Mouse (Mus musculus) CH12.LX (cell line): Measurements from ENCODE around the gene Srgap3. TPM values are rescaled to one million over a fixed set of nuclear protein-coding genes. Genes with fewer than 3 reads are reported as not detected.

Experiments
- DNase-seq: peaks from one replicate; pipeline ENCODE4 v3.0.0-alpha.2; 2013; ENCODE audit errors: extremely low read depth
- H3K27ac ChIP-seq: 2 replicates; pipeline ENCODE4 v1.5.1; 2012; ENCODE audit warnings: low read depth, mild to moderate bottlenecking, control low read depth, moderate library complexity; ENCODE audit not compliant: insufficient read depth
- H3K27me3 ChIP-seq: replicated peaks from 2 replicates; pipeline ENCODE3; 2012; ENCODE audit warnings: inconsistent platforms
- H3K36me3 ChIP-seq, 2 experiments: replicated peaks in 1 of 2; 2 replicates each; pipeline versions ENCODE3 to v1.6.1; 2012; ENCODE audit warnings: inconsistent platforms in 1 of 2, low read length in 1 of 2, mild to moderate bottlenecking in 1 of 2, mixed read lengths in 1 of 2, moderate library complexity in 1 of 2; ENCODE audit not compliant: control insufficient read depth in 1 of 2, insufficient read depth in 1 of 2
- H3K4me1 ChIP-seq, 2 experiments: 2 replicates each; pipeline ENCODE4 v1.6.1; 2012; ENCODE audit warnings: inconsistent platforms in 1 of 2, moderate library complexity in 1 of 2; ENCODE audit not compliant: insufficient read depth in 2 of 2, control insufficient read depth in 1 of 2
- H3K4me2 ChIP-seq: 2 replicates; pipeline ENCODE4 v1.6.1; 2012; ENCODE audit warnings: low read depth, mild to moderate bottlenecking, control low read depth; ENCODE audit not compliant: poor library complexity, insufficient read depth, severe bottlenecking
- H3K4me3 ChIP-seq, 3 experiments: fragments of 150-350 bp in 1 of 3; sonication (generic) in 1 of 3; replicated peaks in 1 of 3; 2 replicates each; pipeline versions ENCODE3 to v1.5.1; 2011 to 2012; ENCODE audit warnings: low read depth in 2 of 3, low read length in 2 of 3, mild to moderate bottlenecking in 2 of 3, moderate library complexity in 2 of 3, control low read depth in 1 of 3, improper control_type of control experiment in 1 of 3, inconsistent platforms in 1 of 3, mixed read lengths in 1 of 3; ENCODE audit not compliant: poor library complexity in 1 of 3
- H3K79me2 ChIP-seq: replicated peaks from 2 replicates; pipeline ENCODE4 v1.6.1; 2012; ENCODE audit warnings: mild to moderate bottlenecking, moderate library complexity; ENCODE audit not compliant: control insufficient read depth, poor library complexity, insufficient read depth, severe bottlenecking; ENCODE audit errors: extremely low read depth
- H3K9ac ChIP-seq: 2 replicates; pipeline ENCODE4 v1.6.1; 2012; ENCODE audit warnings: low read depth, mild to moderate bottlenecking, control low read depth, moderate library complexity; ENCODE audit not compliant: insufficient read depth
- H3K9me3 ChIP-seq: replicated peaks from 2 replicates; pipeline ENCODE3; 2012; ENCODE audit warnings: low read length, inconsistent platforms, mixed read lengths
- BHLHE40 ChIP-seq: IDR thresholded peaks from 2 replicates; pipeline ENCODE4 v1.6.1; 2011; ENCODE audit warnings: mild to moderate bottlenecking, low read depth, low read length, improper control_type of control experiment
- CHD1 ChIP-seq: IDR thresholded peaks from 2 replicates; pipeline ENCODE4 v1.6.1; 2012; ENCODE audit warnings: low read depth, low read length, improper control_type of control experiment, inconsistent platforms
- CHD2 ChIP-seq: IDR thresholded peaks from 2 replicates; pipeline ENCODE4 v1.6.1; 2011; ENCODE audit warnings: low read length, improper control_type of control experiment
- CTCF ChIP-seq, 2 experiments: IDR thresholded peaks in 1 of 2; conservative IDR thresholded peaks in 1 of 2; 2 replicates each; pipeline ENCODE4 v1.5.1; 2011 to 2012; ENCODE audit warnings: low read depth in 2 of 2, low read length in 2 of 2, improper control_type of control experiment in 1 of 2, inconsistent platforms in 1 of 2, mild to moderate bottlenecking in 1 of 2, moderate library complexity in 1 of 2
- E2F4 ChIP-seq: IDR thresholded peaks from 2 replicates; pipeline ENCODE4 v1.6.1; 2011; ENCODE audit warnings: low read depth, low read length, improper control_type of control experiment; ENCODE audit not compliant: insufficient replicate concordance
- GABPA ChIP-seq: IDR thresholded peaks from 2 replicates; pipeline ENCODE4 v1.6.1; 2012; ENCODE audit warnings: low read depth, low read length, improper control_type of control experiment, inconsistent platforms; ENCODE audit not compliant: insufficient replicate concordance
- HCFC1 ChIP-seq: IDR thresholded peaks from 2 replicates; pipeline ENCODE4 v1.6.1; 2012; ENCODE audit warnings: low read depth, mild to moderate bottlenecking, inconsistent platforms, low read length, improper control_type of control experiment
- KAT2A ChIP-seq: IDR thresholded peaks from 2 replicates; pipeline ENCODE4 v1.6.1; 2012; ENCODE audit warnings: low read length, improper control_type of control experiment, inconsistent platforms; ENCODE audit not compliant: insufficient replicate concordance
- MAX ChIP-seq: IDR thresholded peaks from 2 replicates; pipeline ENCODE4 v1.6.1; 2011; ENCODE audit warnings: low read length, improper control_type of control experiment
- MAZ ChIP-seq: IDR thresholded peaks from 2 replicates; pipeline ENCODE4 v1.6.1; 2012; ENCODE audit warnings: low read depth, mild to moderate bottlenecking, inconsistent platforms, low read length, improper control_type of control experiment, moderate library complexity
- MEF2A ChIP-seq: IDR thresholded peaks from 2 replicates; pipeline ENCODE4 v1.6.1; 2014; ENCODE audit warnings: low read depth, mild to moderate bottlenecking, inconsistent platforms, low read length, improper control_type of control experiment, borderline replicate concordance
- MXI1 ChIP-seq: IDR thresholded peaks from 2 replicates; pipeline ENCODE4 v1.6.1; 2011; ENCODE audit warnings: mild to moderate bottlenecking, low read depth, low read length, improper control_type of control experiment
- MYC ChIP-seq: IDR thresholded peaks from 2 replicates; pipeline ENCODE4 v1.6.1; 2011; ENCODE audit warnings: low read depth, mild to moderate bottlenecking, improper control_type of control experiment, low read length
- NELFE ChIP-seq: IDR thresholded peaks from 2 replicates; pipeline ENCODE4 v1.6.1; 2011; ENCODE audit warnings: low read depth, low read length, improper control_type of control experiment
- NRF1 ChIP-seq: IDR thresholded peaks from 2 replicates; pipeline ENCODE4 v1.6.1; 2014; ENCODE audit warnings: low read depth, mild to moderate bottlenecking, inconsistent platforms, low read length, improper control_type of control experiment, moderate library complexity
- POLR2AphosphoS2 ChIP-seq: IDR thresholded peaks from 2 replicates; pipeline ENCODE4 v1.6.1; 2011; ENCODE audit warnings: low read depth, low read length, improper control_type of control experiment
- RAD21 ChIP-seq: IDR thresholded peaks from 2 replicates; pipeline ENCODE4 v1.6.1; 2011; ENCODE audit warnings: low read depth, mild to moderate bottlenecking, low read length, improper control_type of control experiment, moderate library complexity
- RCOR1 ChIP-seq: conservative IDR thresholded peaks from 2 replicates; pipeline ENCODE4 v1.6.1; 2012; ENCODE audit warnings: low read depth, mild to moderate bottlenecking, inconsistent platforms, low read length, improper control_type of control experiment
- SMC3 ChIP-seq: IDR thresholded peaks from 2 replicates; pipeline ENCODE4 v1.6.1; 2011; ENCODE audit warnings: low read depth, low read length, improper control_type of control experiment
- TBP ChIP-seq: conservative IDR thresholded peaks from 2 replicates; pipeline ENCODE4 v1.6.1; 2011; ENCODE audit warnings: low read depth, low read length, improper control_type of control experiment
- USF2 ChIP-seq: conservative IDR thresholded peaks from 2 replicates; pipeline ENCODE4 v1.6.1; 2011; ENCODE audit warnings: low read depth, low read length, improper control_type of control experiment
- ZC3H11A ChIP-seq: IDR thresholded peaks from 2 replicates; pipeline ENCODE4 v1.6.1; 2012; ENCODE audit warnings: low read depth, mild to moderate bottlenecking, inconsistent platforms, low read length, improper control_type of control experiment
- ZKSCAN1 ChIP-seq: IDR thresholded peaks from 2 replicates; pipeline ENCODE4 v1.6.1; 2012; ENCODE audit warnings: low read depth, inconsistent platforms, low read length, improper control_type of control experiment, borderline replicate concordance
- ZMIZ1 ChIP-seq: IDR thresholded peaks from 2 replicates; pipeline ENCODE4 v1.6.1; 2012; ENCODE audit warnings: low read depth, mild to moderate bottlenecking, inconsistent platforms, low read length, improper control_type of control experiment
- ZNF384 ChIP-seq: IDR thresholded peaks from 2 replicates; pipeline ENCODE4 v1.6.1; 2012; ENCODE audit warnings: low read depth, low read length, improper control_type of control experiment, inconsistent platforms
- dilution Hi-C: fragments of 300-500 bp; cut with MboI; formaldehyde crosslinking; loops from 2 replicates; pipeline ENCODE4 v1.14.3; 2020; ENCODE audit warnings: low sequenced_read_pairs; ENCODE audit not compliant: extremely low pct_unique_long_range_greater_than_20kb, extremely low pct_ligation_motif_present
- in situ Hi-C: fragments of 300-500 bp; cut with MboI; formaldehyde crosslinking; loops from 3 replicates; pipeline ENCODE4 v1.14.3; 2019; ENCODE audit warnings: low sequenced_read_pairs, low pct_ligation_motif_present, low pct_unique_long_range_greater_than_20kb, mixed read lengths
- polyA plus RNA-seq: library from polyadenylated mRNA; unstranded; fragments of >175 nt; gene quantifications from 2 replicates; pipeline ENCODE4 v1.2.1, GENCODE M21; 2012; ENCODE audit warnings: low read depth; ENCODE audit not compliant: insufficient read length
- total RNA-seq, 2 experiments: library from RNA; depleted of rRNA; stranded (reverse); fragments of 300-350 nt in 1 of 2; fragments of >200 nt in 1 of 2; gene quantifications; 2 replicates each; pipeline ENCODE4 v1.2.3; 2012 to 2014

The Srgap3 gene
- total and polyA plus RNA-seq, 3 experiments = 1.5 to 4.5 (median 2.1) TPM

DNA sequence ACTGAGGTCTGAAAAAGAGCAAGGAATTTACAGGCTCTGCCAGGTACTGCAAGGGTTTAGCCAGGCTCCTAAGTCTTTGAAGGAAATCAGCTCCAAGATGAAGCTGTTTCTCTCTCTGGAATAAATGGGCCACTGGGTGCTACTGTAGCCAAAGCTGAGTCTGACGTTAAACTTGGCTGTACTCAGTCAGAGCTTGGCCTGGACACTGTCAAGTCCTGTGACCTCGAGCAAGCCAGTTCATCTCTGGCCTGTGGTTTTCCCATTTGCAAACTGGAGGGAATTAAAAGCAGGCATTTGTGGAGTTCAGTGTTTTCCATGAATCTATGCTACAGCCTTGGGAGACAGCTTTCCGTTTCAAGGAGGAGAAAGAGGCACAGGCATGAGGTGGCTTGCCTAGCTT is 107.7 kb downstream of the Srgap3 start:
- no peak for TF ChIP-seq GABPA
- no peak for TF ChIP-seq MYC
- no peak for TF ChIP-seq E2F4
- no peak for TF ChIP-seq POLR2AphosphoS2
- no peak for TF ChIP-seq ZNF384
- TF ChIP-seq MAX = no peak
- no peak for TF ChIP-seq KAT2A
- TF ChIP-seq MAZ = no peak
- TF ChIP-seq USF2 = no peak
- TF ChIP-seq TBP = no peak
- TF ChIP-seq HCFC1 = no peak
- no peak for TF ChIP-seq NRF1
- no peak overlapping the region for H3K4me3 ChIP-seq
- dilution Hi-C loops = no loop called here
- no peaks in the 10 kb centered on the region for H3K9me3 ChIP-seq
- no peaks in the 10 kb centered on the region for H3K27me3 ChIP-seq
- in situ Hi-C loops = no loop called here
- no peak overlapping the region for H3K4me2 ChIP-seq
- no peak overlapping the region for H3K9ac ChIP-seq
- no peaks in the 10 kb centered on the region for H3K79me2 ChIP-seq
- H3K36me3 ChIP-seq = no peaks in the 10 kb centered on the region
- H3K27ac ChIP-seq = no peak overlapping the region
- peaks cover 0 to 21% of the 10 kb centered on the region in 2 experiments; a peak in 2 of 4 replicates for H3K4me1 ChIP-seq
- DNase-seq = no peak

DNA sequence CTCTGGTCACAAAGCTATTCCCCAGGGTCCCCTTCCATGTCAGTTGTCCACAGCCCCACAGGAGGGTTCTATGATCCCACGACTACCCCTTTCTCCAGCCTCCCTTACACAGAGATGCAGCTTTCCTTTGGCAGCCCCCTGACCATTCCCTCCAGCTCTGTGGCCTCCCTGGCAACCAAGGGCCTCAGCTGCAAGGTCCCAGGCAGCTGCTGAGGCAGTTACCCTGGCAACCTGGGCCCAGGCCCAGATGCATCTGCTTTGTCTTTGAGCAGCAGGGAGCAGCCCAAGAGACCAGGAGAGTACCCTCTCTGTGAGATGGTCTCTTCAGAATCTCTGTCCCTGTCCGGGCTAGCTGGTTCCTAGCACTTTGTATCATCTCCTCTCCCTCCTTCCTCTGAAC is 108.2 kb downstream of the Srgap3 start:
- dilution Hi-C loops = no loop called here

DNA sequence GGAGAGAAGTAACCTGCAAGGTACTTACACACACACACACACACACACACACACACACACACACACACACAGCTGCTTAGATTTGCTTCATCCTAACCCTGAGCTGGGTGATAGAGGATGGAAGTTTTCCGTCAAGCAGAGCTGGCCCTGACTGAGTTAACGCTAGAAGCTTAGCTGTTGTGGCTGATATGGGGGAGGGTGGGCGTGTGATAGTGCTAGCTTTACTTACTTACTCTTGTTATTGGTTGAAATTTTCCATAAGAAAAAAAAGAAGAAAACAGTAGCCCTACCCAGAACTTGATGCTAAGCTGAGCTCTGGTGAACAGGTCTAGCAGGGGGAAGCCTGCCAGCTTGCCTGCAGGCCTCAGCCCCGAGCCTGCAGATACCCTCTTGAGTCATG is 110.4 kb downstream of the Srgap3 start:
- in situ Hi-C loops = no loop called here
- DNase-seq = no peak
- Histone ChIP-seq H3K27me3 (no peaks in the 10 kb centered on the region), H3K36me3 (no peaks in the 10 kb centered on the region), H3K79me2 (no peaks in the 10 kb centered on the region), H3K9me3 (no peaks in the 10 kb centered on the region), H3K27ac (no peak overlapping the region), H3K9ac (no peak overlapping the region), H3K4me1 (peaks cover 6 to 28% of the 10 kb centered on the region in 2 experiments; a peak in 3 of 4 replicates), H3K4me3 (no peak overlapping the region), H3K4me2 (no peak overlapping the region)
- dilution Hi-C loops = no loop called here
- TF ChIP-seq MXI1 = no peak
- no peak for TF ChIP-seq ZMIZ1
- TF ChIP-seq KAT2A = no peak
- no peak for TF ChIP-seq SMC3
- no peak for TF ChIP-seq RCOR1
- no peak for TF ChIP-seq NELFE
- no peak for TF ChIP-seq MEF2A
- no peak for TF ChIP-seq ZKSCAN1
- TF ChIP-seq ZNF384 = no peak
- no peak for TF ChIP-seq MAZ
- no peak for TF ChIP-seq RAD21
- no peak for TF ChIP-seq GABPA
- no peak for TF ChIP-seq CHD1
- no peak for TF ChIP-seq BHLHE40
- TF ChIP-seq CHD2 = no peak
- no peak for TF ChIP-seq HCFC1
- TF ChIP-seq MYC = no peak

More for the DNA sequence above, 108.2 kb downstream of the Srgap3 start:
- H3K4me1 ChIP-seq = peaks cover 0 to 21% of the 10 kb centered on the region in 2 experiments; a peak in 2 of 4 replicates
- no peak overlapping the region for H3K4me2 ChIP-seq
- no peaks in the 10 kb centered on the region for H3K36me3 ChIP-seq
- no peak overlapping the region for H3K27ac ChIP-seq
- no peaks in the 10 kb centered on the region for H3K9me3 ChIP-seq
- no peaks in the 10 kb centered on the region for H3K79me2 ChIP-seq
- H3K4me3 ChIP-seq = no peak overlapping the region
- H3K9ac ChIP-seq = no peak overlapping the region
- in situ Hi-C loops = no loop called here
- no peak for TF ChIP-seq ZC3H11A
- TF ChIP-seq GABPA = no peak
- TF ChIP-seq MAX = no peak
- TF ChIP-seq CTCF (conservative IDR thresholded peaks at IDR 0.05 in 1 of 2, IDR thresholded peaks at IDR 0.05 in 1 of 2; ENCODE audit: low read depth in 2 of 2, low read length in 2 of 2) = no peak
- TF ChIP-seq USF2 = no peak
- no peak for TF ChIP-seq MEF2A
- TF ChIP-seq KAT2A = no peak
- no peaks in the 10 kb centered on the region for H3K27me3 ChIP-seq
- no peak for DNase-seq
